Mouse (Mus musculus): ENCODE measurements around the gene Frmd4a.

DNA sequence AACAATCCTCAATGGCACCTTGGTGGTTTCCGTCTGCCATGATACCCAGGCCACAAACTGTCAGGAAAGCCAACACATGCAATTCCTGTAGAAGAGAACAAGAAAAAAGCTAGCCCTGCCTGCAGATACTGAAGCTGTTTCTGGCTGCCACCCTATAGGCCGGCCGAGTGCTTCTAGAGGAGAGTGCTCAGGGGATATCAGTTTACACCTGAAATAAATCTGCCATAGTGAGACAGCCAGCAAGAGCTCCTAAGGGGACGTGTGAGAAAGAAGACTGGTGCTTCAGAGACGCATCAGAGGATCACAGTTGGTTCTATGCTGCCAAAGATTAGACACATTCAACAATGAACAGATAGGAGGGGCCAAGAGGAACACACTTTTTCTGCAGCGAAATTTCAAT lies 593.8 kb downstream of the Frmd4a start:
- TF ChIP-seq GATA1 (IDR thresholded peaks at IDR 0.05; ENCODE audit: borderline replicate concordance, low read length), result no peak
- TF ChIP-seq FLI1 (IDR thresholded peaks at IDR 0.05; ENCODE audit: low read length), result no peak
